Mouse (Mus musculus) thymus, adult 2 months (tissue): Measurements from ENCODE around the gene Gm5565. TPM values are rescaled to one million over a fixed set of nuclear protein-coding genes. Genes with fewer than 3 reads are reported as not detected.

Experiments used
- DNase-seq: peaks from one replicate; pipeline ENCODE4 v3.0.0; 2021
- H3K27ac ChIP-seq: fragments of 200-500 bp; 2 replicates; pipeline ENCODE4 v1.5.1; 2012; ENCODE audit warnings: low read length, control low read depth; ENCODE audit not compliant: control insufficient read depth, insufficient read depth
- H3K27me3 ChIP-seq: fragments of 200-500 bp; 2 replicates; pipeline ENCODE4 v1.6.1; 2012; ENCODE audit warnings: mild to moderate bottlenecking, low read length, moderate library complexity, mixed read lengths; ENCODE audit not compliant: control insufficient read depth, insufficient read depth
- H3K36me3 ChIP-seq: fragments of 200-500 bp; 2 replicates; pipeline ENCODE4 v1.6.1; 2012; ENCODE audit warnings: mild to moderate bottlenecking, low read length, moderate library complexity; ENCODE audit not compliant: control insufficient read depth, insufficient read depth
- H3K4me1 ChIP-seq: fragments of 200-500 bp; replicated peaks from 2 replicates; pipeline ENCODE4 v1.6.1; 2012; ENCODE audit warnings: low read length; ENCODE audit not compliant: control insufficient read depth, insufficient read depth
- H3K4me3 ChIP-seq: fragments of 200-500 bp; 2 replicates; pipeline ENCODE4 v1.5.1; 2012; ENCODE audit warnings: mild to moderate bottlenecking, low read length, control low read depth, moderate library complexity; ENCODE audit not compliant: control insufficient read depth, insufficient read depth
- CTCF ChIP-seq: fragments of 200-500 bp; IDR thresholded peaks from 2 replicates; pipeline ENCODE4 v1.5.1; 2012; ENCODE audit warnings: mild to moderate bottlenecking, control low read depth, low read length, moderate library complexity, borderline replicate concordance; ENCODE audit not compliant: control insufficient read depth, poor library complexity, insufficient read depth; ENCODE audit errors: extremely low read depth
- POLR2A ChIP-seq: fragments of 200-500 bp; IDR thresholded peaks from 2 replicates; pipeline ENCODE4 v1.6.1; 2012; ENCODE audit warnings: mild to moderate bottlenecking, low read length, control low read depth, moderate library complexity; ENCODE audit not compliant: control insufficient read depth, poor library complexity, insufficient read depth; ENCODE audit errors: extremely low read depth
- WGBS: fragments of 180-500 bp; shearing (Covaris S2); methylation state at CpG from one replicate; pipeline ENCODE4 v1.1.7; 2018; 5-methylcytosine and 5-hydroxymethylcytosine counted together
- polyA plus RNA-seq: library from polyadenylated mRNA; depleted of rRNA; stranded (reverse); fragments of >200 nt; gene quantifications from 2 replicates; pipeline ENCODE4 v1.2.3, GENCODE M21; 2012; rRNA removed

The Gm5565 gene
- polyA plus RNA-seq, 1 experiment: not detected

GRCm38 (mm10) chr5:146150454-146150853 lies 9.9 kb downstream of the Gm5565 start:
- no peaks in the 10 kb centered on the region for H3K36me3 ChIP-seq
- WGBS: 47% methylated on average over 3 of the region's 3 CpGs
- DNase-seq: no peak
- no peak overlapping the region for H3K4me3 ChIP-seq
- H3K27me3 ChIP-seq: no peaks in the 10 kb centered on the region
- H3K4me1 ChIP-seq: no peaks in the 10 kb centered on the region
- TF ChIP-seq CTCF (no peak), POLR2A (no peak)
- H3K27ac ChIP-seq: no peak overlapping the region

GRCm38 (mm10) chr5:146147903-146148302 lies 12.4 kb downstream of the Gm5565 start:
- TF ChIP-seq POLR2A (no peak), CTCF (no peak)
- peak; percentile 28 for DNase-seq
- Histone ChIP-seq H3K36me3 (no peaks in the 10 kb centered on the region), H3K27ac (no peak overlapping the region), H3K27me3 (no peaks in the 10 kb centered on the region), H3K4me3 (no peak overlapping the region), H3K4me1 (no peaks in the 10 kb centered on the region)
- 54% methylated on average over 2 of the region's 2 CpGs for WGBS

Other genes with a start within 250 kb of the Gm5565 start
- 0.07 and 0.20 TPM in 2 replicates for gene Cyp3a25, start 150.9 kb downstream of the Gm5565 start, polyA plus RNA-seq
- not detected in 2 replicates for gene Cyp3a59, start 81.3 kb downstream of the Gm5565 start, polyA plus RNA-seq
- gene Gm6309, start 10.2 kb upstream of the Gm5565 start, polyA plus RNA-seq: not detected in 2 replicates
- 0.65 and 1.1 TPM in 2 replicates for gene 1700001J03Rik, start 24.8 kb upstream of the Gm5565 start, polyA plus RNA-seq
- gene Rnf6, start 61.0 kb upstream of the Gm5565 start, polyA plus RNA-seq: 28.9 and 31.5 TPM in 2 replicates
- gene Cdk8, start 70.7 kb upstream of the Gm5565 start, polyA plus RNA-seq: 46.9 and 47.1 TPM in 2 replicates
- 0.73 and 0.97 TPM in 2 replicates for gene Wasf3, start 224.4 kb upstream of the Gm5565 start, polyA plus RNA-seq